Mouse (Mus musculus) heart, adult 8-10 months (tissue): ENCODE measurements at regions not wholly inside any gene's neighbourhood (a gene's known extent, or its start where the extent isn't known, plus 50 kb on each side); places are given as distances from the start of the nearest gene placed in this dataset.
A peak's percentile ranks its signal among the peaks of the same experiment; 100 is the strongest.

ENCODE experiments used
- DNase-seq: peaks from one replicate; pipeline ENCODE4 v3.0.0; 2022; ENCODE audit warnings: low spot score

DNA sequence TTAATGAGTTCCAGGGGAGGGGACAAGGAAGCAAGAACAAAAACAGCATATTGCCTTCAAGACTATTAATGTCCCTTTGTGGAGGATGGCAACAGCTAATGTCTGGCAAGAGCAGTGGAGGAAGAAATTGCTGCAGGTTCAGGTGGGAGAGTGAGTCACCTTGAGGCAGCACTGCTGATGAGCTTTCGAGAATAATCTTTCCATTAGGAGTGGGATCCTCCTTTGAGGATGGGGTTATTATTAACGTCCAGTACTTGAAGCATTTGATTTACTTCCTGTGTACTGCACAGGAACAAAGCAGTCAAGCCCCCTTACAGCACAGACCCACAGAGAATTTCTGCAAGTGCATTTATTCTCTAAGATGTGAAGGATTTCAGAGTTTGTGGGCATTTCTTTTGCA, 671.2 kb upstream of the Stxbp6 start:
- no peak for DNase-seq

DNA sequence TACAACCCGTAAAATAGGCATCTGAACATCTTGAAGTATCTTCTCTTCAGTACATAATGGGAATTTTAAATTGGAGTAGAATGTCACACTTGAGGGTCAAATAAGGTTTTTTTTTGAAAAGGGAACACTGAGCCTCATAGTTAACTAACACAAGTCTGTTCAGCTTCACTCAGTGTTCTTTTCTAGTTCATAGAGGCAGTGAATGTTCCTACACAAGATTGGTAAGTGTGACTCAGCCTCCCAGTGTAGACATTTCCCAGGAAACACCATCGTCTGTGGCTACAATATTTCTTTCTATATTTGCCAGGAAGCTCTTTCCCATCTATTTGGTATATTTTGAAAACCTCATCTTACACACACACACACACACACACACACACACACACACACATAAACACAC, 670.1 kb upstream of the Stxbp6 start:
- no peak for DNase-seq

DNA sequence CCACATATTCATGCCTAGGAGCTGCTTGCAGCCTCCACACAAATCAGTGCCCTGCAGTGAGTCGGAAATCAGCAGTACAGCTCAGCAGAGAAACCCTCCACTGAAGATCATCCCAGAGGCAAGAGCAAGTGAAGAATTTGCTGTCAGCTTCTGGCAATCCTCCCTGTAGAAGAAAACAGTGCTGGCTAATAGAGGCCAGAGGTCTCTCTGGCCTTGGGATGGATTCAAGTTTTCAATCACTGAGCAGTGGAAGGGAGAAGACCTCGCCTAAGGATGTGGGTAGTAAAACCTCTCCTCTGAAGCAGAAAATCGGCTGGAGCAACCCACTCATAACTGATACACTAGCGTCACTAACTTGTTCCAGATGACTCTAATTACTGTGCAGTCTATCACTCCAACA, 659.2 kb upstream of the Stxbp6 start:
- DNase-seq: no peak

DNA sequence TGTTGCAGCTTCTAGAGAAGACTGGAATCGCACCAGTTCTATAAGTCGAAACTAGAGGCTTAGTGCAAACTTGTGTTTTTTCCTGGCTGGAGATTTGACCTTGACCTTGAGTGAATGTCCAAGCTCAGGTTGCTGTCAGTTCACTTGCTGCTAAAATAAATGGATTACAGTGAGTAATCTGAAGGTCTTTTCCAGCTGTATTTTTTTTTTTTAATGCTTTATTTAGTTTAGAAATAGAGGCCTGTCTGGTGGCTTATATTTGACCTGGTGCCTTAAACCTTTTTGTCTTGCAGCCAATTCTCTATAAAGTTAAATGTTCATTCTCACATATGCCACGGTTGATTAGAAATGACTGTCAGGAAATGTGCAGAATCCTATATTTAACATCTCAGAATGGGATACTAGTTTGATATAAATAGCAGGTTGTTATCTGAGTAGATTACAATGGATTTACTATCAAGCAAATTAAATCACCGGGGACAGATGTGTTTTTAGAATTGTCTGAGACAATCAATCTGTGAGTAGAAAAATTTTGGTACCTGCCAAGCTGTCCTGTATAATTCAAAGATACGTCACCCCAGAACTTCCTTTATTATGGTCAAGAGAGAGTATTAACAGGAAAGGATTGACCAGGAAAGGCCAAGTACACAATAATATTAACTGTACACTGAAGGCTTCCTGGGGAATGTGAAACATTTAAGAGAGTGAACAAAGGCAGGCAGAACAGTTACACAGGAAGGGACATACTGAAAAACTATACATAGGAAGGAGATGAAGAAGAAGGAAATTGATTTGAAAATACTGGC, 650.3 kb upstream of the Stxbp6 start:
- no peak for DNase-seq

DNA sequence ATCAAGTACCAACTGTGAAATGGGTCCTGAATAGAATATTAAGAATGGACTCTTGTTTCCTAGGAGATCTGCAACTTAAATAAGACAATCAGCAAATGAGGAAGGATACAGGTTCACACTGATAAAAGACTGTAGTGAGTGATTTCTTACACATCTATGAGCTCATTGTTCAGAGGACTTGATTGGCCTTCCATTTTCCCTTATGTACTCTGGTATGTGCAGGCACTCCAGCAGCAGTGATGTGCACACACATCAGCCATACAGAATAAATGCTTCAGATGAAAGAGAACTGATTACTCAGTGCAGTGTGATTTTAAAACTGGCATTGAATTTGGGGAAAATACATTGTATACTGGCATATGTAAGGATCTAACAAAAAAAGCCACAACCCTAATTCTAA, 636.8 kb upstream of the Stxbp6 start:
- no peak for DNase-seq

DNA sequence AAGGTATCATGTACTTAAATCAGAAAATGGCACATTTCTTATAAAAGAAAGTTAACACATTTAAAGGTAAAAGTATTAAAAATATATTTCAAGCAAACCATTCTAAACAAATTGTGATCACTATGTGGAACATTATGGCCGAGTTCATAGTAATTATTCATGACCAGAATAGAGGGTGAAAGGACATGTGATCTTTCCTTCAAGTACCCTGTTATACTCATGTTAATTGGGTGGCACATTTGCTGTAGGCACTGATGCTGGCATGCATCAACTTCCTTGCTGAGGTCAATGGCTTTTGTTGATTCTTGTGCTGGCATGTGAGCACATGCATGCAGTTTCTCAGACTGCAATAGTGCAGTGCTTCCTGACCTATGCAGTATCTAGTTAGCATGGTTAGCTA, 636.3 kb upstream of the Stxbp6 start:
- no peak for DNase-seq

DNA sequence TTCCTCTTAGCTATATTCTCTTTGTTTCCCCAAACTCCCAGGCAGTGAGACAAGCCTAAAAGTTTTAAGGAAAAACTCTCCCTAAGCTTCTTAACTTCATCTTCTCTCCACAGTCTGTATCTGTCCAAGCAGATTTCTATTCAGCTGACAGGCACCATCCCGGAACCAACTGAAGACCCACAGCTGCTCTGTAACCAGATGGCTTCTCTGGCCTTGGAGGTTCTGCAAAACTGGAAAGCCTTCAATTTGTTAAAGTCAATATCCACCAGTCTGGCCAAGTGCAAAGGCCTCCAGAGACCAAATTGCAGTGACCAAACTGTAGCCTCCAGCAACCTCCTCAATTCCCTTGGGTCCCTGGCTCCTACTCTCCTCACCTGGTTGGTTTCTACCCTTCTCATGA, 614.8 kb upstream of the Stxbp6 start:
- DNase-seq: peak; percentile 27

DNA sequence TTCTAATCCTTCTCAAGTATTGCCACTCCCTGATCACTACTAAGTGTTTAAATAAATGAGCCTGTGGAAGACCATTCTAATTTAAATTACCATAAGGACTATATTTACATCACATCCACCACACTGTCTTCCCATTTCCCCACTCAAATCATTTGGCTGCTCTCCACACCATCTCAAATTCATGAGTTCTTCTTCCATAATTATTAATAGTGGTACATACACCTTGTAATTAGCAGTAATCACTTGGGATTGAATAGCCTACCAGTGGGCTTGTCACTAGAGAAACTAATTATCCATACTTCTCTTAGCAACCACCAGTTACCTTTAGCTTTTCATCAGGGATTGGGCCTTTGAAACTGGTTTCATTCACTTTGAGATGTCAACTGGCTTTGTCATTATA, 612.3 kb upstream of the Stxbp6 start:
- DNase-seq: no peak

DNA sequence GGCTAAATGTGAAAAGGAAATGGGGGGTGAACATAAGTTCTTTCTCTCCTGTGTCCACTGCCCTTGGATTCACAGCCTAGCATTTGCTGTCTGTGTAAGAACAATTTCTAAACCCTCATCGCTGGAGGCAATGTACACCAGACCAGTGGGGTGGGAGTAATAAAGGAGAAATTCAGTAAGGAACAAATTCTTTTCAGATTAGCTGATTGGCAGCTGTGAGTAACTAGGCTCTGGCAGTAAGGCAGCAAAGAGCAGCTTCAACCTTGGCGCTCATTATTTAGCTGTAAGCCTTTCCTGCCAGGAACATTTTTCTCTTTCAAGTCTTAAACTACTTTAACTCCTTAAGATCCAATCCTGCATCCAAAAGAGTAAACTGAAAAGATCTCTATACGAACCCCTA, 597.9 kb upstream of the Stxbp6 start:
- DNase-seq: no peak

DNA sequence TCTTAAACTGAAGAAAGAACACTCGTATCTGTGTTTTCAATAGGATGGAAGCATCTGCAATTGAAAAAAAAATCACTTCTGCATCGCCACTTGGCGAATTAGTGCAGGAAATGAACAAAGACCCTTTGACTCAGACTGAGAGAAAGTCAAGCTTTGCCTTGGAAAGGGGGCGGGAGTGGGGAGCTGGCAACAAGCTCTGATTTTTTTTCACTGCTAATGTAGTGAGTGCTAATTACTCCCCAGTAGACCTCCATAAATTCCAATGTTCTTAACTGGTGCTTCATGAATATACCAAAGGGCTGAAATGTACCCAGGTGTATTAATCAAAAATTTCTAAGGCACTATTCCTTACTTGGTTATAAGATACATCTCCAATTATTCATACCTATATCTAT, 597.0 kb upstream of the Stxbp6 start:
- DNase-seq: no peak

DNA sequence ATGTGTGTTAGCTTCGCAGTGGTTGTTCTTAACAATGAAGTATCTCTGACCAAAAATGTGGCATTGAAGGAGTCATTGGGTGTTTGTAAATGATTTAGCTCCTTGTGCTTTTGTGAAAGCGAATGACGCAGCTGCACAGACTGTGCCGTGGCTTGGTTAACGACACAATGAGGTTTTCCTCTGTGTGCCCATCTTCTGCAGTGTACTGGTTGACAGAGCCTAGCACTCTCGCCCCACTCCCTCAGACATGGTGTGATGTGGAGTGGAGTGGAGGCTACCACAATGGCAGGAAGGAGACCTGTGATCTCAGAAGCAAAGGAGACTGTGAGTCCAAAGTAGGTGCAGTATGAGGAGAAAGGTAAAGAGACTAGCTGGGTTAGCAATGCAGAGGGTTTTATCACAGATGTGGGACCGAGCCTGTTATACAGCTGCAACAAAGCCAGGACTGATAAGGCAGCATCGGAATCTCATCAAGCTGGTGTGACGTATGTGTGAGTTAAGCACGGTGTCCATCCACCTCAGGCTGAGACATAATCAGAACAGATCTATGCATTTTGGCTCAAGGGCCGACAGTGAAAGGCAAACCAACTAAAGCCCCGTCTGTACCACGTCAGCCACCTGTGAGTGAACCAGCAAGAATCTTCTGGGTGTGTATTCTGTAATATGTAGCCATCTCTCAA, 596.5 kb upstream of the Stxbp6 start:
- DNase-seq: no peak

DNA sequence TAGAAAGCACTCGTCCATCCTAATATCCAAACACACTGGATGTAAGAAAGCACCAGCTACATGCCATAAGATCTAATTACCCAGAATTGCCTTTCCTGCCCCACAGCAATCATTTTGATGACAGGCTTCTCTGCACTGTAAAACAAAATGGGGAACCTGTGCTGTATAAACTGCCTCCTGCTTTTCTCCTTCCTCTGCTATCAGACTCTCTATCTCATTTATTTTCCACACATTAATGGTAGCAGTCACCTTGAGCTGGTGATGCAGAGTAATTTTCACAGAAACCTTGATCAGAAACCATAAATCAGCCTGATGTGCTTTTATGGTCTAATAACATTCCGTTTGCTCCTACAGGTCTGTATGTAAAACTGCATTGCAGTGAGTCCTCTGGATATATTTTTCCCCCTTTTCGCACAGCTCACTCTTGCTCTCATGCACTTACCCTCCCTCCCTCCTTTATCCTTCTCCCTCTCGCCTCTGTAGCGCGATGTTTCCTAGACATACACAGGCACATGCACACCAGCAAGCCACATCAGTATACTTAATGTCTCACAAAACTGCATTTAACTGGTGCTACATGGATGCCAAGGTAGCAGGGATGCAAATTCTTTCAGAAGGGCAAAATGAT, 595.9 kb upstream of the Stxbp6 start:
- DNase-seq: no peak

DNA sequence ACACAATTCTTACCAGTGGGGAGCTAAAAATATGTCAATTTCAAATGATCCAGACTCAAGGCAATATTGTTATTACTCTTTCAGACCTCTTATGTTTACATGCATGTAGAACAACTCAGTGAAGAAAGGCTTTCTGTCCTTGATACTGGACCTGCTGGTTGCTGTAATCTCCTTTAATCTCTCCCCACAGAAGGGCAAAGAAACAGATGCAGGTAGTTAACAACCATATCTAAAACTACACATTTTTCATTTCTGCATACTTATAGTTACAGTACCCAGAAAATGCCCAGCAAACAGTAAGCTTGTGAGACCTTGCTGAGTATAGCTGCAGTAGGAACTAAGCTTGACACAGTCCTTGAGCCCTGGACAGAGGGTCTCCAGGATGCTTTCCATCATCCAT, 585.1 kb upstream of the Stxbp6 start:
- DNase-seq: no peak

DNA sequence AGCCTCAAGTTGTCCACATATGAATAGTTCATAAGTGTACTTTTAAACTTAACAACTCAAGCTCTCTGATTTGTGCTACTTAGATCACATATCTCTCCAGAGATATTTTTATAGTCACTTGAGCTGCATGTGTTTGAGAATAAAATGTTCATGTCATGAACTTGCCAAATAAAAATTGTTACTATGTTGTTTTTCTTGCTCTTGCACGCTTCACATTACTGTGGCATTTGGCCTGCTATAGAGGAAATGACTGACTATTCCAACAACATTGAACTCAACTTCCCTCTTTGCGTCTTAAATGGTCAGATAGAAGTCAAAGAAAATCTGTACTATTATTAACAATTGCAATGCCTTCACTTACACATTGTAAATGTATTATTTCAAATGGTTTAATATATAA, 582.1 kb upstream of the Stxbp6 start:
- no peak for DNase-seq

DNA sequence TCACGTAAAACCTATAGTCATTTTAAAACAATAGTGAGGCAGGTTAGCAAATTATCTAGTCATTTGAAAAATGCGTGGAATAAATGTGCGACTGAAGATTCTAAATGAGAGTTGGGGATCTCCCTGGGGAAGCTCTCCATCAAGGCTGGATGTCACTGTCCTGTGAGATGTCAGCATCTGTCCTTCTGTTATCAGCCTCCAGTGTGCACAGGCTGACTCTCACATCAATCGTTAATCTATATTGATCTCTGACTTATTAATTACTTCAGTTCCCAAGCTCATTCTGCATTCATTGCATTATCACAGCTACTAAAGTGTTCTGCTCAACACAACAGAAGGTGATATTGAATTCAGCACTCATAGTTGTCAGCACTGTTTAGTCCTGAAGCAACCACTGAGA, 574.1 kb upstream of the Stxbp6 start:
- DNase-seq: no peak

DNA sequence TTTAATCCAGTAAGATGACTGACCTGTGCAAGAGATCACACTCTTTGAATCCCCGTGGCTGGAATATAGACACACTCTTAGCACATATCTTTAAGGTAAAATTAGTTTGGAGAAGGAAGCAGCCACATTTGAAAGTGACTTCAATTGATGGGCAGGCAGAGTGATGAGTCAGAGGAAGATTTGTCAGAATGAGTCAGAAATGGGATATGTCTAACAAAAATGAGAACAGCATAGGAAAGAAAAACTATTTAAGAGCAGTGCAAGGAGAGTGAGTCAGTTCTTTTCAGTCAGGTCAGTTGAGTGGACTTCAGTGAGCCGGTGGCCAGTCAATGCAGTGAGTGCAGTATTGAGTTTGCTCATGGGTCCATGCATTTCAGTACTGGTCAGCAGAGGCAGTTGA, 569.7 kb upstream of the Stxbp6 start:
- DNase-seq: no peak

DNA sequence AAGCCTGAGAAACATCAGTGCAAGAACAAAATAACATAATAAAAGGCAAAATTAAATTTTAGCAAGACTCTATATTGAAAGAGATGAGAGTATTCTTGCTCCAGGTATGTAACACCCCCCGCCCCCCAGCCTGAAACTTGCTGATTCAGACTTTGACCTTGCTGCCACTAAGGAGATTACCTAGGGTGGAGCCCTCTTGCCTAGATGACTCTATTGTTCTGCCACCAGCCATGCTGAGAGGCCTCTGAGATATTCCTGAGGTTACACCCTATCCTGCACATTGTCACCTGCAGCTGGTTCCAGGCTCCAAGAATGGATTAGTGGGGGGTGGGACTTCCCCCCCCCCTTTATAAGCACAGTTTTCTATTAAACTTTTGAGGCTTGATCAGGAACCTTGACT, 548.3 kb upstream of the Stxbp6 start:
- no peak for DNase-seq

DNA sequence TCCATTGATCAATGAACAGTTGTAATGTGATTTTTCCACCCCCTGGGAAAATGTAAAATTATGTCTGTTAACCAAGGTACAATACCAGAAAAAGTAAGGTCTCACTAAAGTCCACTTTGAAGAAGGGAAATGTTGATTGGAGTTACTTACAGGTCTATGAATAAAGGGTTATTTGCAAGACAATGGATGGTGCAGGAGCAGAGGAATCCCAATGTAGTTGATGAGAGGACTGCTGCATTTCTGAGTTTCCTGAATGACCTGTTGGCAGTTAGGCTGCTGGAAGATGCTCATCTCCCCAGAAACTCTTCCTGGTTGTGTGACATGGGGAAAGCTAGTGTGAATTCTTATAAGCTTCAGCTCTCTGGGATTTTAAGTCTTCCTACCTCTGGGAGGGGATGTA, 545.5 kb upstream of the Stxbp6 start:
- DNase-seq: no peak

DNA sequence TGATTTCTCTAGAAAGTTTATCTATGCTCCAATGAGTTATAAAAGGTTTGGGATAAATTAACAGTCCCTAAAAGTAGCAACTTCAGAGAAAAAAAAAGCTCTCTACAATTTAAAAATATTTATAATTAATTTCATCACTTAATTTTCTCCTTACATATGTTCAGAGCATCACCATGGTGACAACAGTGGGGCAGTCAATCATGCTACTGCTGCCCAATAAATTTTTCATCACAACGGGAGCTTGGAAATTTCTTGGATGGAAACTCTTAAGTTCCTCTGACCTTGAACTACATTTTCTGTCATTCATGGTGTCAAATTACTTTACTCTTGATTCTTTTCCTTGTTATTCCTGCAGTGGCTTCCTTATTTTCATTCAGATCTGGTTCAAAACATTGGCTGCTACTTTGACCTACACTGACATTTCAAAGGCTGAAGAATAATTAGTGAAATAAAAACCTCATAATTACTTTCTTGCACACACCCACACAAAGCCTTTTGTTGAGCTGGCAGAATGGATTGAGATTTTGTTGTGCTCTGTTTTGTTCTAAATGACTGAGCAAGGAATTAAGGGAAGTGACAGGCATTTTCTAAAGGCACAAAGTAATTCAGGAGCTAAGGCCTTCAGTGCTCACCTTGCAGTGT, 540.1 kb upstream of the Stxbp6 start:
- no peak for DNase-seq

DNA sequence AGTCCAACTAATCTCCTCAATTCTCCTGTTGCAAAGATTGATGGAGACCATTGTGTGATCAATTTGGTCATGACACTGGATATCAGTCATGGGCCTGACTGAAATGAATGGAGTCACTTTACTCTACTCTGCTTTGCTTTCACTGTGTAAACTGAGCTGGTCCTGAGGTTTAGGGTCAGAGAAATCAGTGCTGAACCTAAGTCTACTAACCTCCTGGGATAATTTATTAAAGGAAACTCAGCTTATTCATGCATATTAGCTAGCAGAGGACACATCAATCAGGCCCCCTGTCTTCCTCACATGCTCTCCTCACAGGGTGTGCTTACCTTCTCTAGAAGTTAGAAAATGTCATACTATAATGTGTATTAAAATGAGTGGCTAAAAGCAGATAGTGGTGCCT, 539.6 kb upstream of the Stxbp6 start:
- no peak for DNase-seq

DNA sequence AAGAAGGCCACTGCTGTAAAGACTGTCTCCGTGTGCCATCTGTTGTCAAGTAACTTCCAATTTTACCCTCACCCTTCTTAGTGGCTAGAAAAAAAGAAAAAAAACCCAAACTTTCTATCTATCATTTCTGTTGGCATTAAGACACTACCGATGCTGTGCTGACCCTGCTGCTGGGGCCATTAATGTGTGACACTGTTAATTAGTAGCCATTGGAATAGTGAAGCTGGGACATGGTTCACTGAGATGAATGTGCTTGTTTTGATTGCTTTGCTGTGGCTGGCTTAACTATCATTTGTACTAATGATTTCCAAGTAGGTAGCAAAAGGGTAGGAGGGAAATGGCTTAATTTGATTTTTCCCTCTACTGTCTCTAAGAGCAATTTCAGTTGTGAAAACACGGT, 524.9 kb upstream of the Stxbp6 start:
- DNase-seq: no peak

DNA sequence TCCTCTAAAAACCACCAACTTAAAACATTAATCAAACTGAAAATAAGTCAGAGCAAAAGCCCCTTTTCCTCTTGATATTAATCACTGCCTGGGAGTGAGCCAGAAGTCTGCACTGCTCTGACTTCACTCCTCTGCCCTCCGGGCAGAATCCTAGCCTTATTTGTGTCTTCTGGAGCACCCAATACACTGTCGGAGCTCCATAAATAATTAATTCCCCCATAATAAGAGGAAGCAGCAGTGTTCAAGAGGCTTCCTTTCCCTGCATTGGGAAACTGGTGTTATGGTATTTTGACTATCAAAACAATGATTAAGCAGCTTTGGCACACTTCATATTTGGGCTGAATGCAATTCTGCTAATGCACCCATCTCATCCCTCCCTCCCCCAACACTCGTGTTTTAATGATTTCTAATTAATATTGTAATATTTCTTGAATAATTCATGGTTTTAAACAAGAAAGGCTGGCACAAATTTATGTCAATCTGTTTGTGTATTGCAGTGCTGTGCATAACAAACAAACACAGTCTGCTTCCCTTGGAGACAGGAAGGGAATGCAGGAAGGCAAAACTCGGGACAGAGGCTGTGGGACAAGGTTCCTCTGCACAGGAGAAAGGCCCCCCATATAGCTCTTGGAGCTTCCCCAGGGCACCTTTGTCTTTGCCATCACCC, 523.5 kb upstream of the Stxbp6 start:
- DNase-seq: no peak
